Mouse (Mus musculus): ENCODE measurements at regions not wholly inside any gene's neighbourhood (a gene's known extent, or its start where the extent isn't known, plus 50 kb on each side); places are given as distances from the start of the nearest gene placed in this dataset. TPM values are rescaled to one million over a fixed set of nuclear protein-coding genes. Genes with fewer than 3 reads are reported as not detected.

- H3K4me3 ChIP-seq, result no peak overlapping the region
- no peaks in the 10 kb centered on the region for H3K9me3 ChIP-seq (replicated peaks)
- 75% methylated on average over 11 of the region's 11 CpGs for WGBS
- peak; percentile 44 for DNase-seq (ENCODE audit: low spot score)
- H3K27ac ChIP-seq, result no peak overlapping the region
- H3K27me3 ChIP-seq (ENCODE audit: low read depth, poor library complexity, severe bottlenecking), result no peaks in the 10 kb centered on the region
- peaks cover 7% of the 10 kb centered on the region for H3K4me1 ChIP-seq
- H3K36me3 ChIP-seq, result no peaks in the 10 kb centered on the region
These were observed 965.9 kb downstream of the Ntrk3 start for GRCm38 (mm10) chr7:77771711-77772449.

GRCm38 (mm10) chr7:77738996-77739765 is 998.6 kb downstream of the Ntrk3 start:
- Histone ChIP-seq H3K4me1 (no peaks in the 10 kb centered on the region), H3K4me3 (no peak overlapping the region), H3K27me3 (ENCODE audit: low read depth, poor library complexity, severe bottlenecking) (no peaks in the 10 kb centered on the region), H3K27ac (no peak overlapping the region), H3K9me3 (replicated peaks) (no peaks in the 10 kb centered on the region), H3K36me3 (no peaks in the 10 kb centered on the region)
- WGBS, result 78% methylated on average over 4 of the region's 4 CpGs
- DNase-seq (ENCODE audit: low spot score), result no peak

Small RNA genes in the stretch of these regions (microRNA-seq; reads per million reads assigned to microRNA genes)
- not detected for gene Gm44358
